Mouse (Mus musculus): Measurements from ENCODE around the gene Gm49336. TPM values are rescaled to one million over a fixed set of nuclear protein-coding genes. Genes with fewer than 3 reads are reported as not detected.

Gm49336 gene
- polyA plus RNA-seq, 1 experiment from 2014 or later, result 67.6 TPM

DNA sequence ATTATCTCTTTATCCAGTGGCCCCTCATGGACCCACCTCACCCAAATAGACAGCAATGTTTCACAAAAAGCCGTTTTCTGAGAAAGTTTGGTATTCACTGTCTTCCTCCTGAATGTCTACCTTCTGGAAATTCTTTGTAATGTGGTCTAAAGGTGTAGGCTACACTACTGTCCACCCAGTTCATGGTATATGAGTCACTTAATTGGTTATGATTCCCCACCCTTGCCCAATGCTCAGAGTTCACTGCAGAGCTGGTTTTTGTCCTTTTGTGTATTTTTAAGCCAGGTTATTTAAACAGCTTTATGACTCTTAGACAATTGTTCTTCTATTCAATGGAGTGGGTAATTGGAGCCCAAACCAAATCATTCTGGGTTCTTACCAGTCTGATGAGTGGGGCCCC, 35.2 kb downstream of the Gm49336 start:
- no peak for ATAC-seq (ENCODE audit: low FRiP score, low read depth)
- 97% methylated on average over 1 of the region's 1 CpGs for WGBS
- Histone ChIP-seq H3K27ac (replicated peaks) (no peak overlapping the region), H3K9ac (replicated peaks) (no peak overlapping the region), H3K4me1 (no peaks in the 10 kb centered on the region), H3K27me3 (no peaks in the 10 kb centered on the region), H3K36me3 (peaks cover 28% of the 10 kb centered on the region), H3K4me3 (no peak overlapping the region), H3K9me3 (no peaks in the 10 kb centered on the region), H3K4me2 (replicated peaks) (no peak overlapping the region)

DNA sequence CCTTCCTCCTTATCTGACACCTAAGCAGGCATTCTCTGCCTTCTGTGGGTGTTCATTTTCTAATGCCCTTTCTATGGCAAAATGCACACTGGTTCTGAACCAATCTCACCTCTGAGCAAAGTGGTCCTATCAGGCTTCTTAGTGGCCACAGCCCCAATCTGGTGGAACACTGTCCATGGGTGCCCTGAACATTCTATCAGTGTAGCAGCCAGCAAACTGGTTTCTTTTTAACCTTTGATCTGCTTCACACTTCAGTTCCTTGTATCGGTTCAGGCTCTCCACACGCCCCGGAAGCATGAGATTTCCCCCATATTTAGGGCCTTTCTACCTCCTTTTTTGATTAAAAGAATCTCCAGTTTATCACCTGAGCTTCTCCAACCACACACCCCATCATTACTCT, 36.3 kb downstream of the Gm49336 start:
- Histone ChIP-seq H3K4me2 (replicated peaks) (no peak overlapping the region), H3K27me3 (no peaks in the 10 kb centered on the region), H3K9me3 (no peaks in the 10 kb centered on the region), H3K36me3 (peaks cover 24% of the 10 kb centered on the region), H3K9ac (replicated peaks) (no peak overlapping the region), H3K27ac (replicated peaks) (no peak overlapping the region), H3K4me1 (no peaks in the 10 kb centered on the region), H3K4me3 (no peak overlapping the region)
- ATAC-seq (ENCODE audit: low FRiP score, low read depth), result no peak
- WGBS, result 98% methylated on average over 3 of the region's 3 CpGs

- no peaks in the 10 kb centered on the region for H3K27me3 ChIP-seq
- H3K36me3 ChIP-seq, result peaks cover 14% of the 10 kb centered on the region
- no peak overlapping the region for H3K27ac ChIP-seq (replicated peaks)
- no peak overlapping the region for H3K9ac ChIP-seq (replicated peaks)
- H3K4me2 ChIP-seq (replicated peaks), result no peak overlapping the region
- no peak for ATAC-seq (ENCODE audit: low FRiP score, low read depth)
- WGBS, result 95% methylated on average over 1 of the region's 1 CpGs
- no peaks in the 10 kb centered on the region for H3K9me3 ChIP-seq
- H3K4me1 ChIP-seq, result no peaks in the 10 kb centered on the region
- H3K4me3 ChIP-seq, result no peak overlapping the region
These were observed 37.3 kb downstream of the Gm49336 start for GRCm38 (mm10) chr14:60214040-60214439.

GRCm38 (mm10) chr14:60209166-60209565, 42.1 kb downstream of the Gm49336 start:
- Histone ChIP-seq H3K9ac (replicated peaks) (no peak overlapping the region), H3K9me3 (no peaks in the 10 kb centered on the region), H3K27ac (replicated peaks) (no peak overlapping the region), H3K4me3 (no peak overlapping the region), H3K4me1 (peaks cover 6% of the 10 kb centered on the region; the same call in 1 of the 2 replicates), H3K36me3 (no peaks in the 10 kb centered on the region), H3K4me2 (replicated peaks) (no peak overlapping the region), H3K27me3 (no peaks in the 10 kb centered on the region)
- ATAC-seq (ENCODE audit: low FRiP score, low read depth), result no peak
- WGBS, result 88% methylated on average over 7 of the region's 7 CpGs

DNA sequence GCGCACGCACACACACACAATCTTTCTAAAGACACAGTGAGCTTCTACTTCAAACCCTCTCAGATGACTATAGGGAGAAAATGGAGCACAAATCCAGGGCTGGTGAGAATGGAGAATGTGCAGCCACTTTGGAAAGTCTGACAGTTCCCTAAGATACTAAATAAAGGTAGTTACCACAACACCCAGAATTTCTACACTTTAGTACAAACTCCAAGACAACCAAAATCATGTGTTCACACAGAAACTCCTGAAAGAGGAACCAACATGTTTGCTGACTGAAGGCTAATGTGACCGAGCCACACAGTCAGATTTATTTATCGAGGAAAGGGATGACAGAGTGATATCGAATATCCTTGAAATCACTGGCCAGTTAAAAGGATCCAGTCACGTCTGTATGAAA, 46.3 kb downstream of the Gm49336 start:
- H3K4me3 ChIP-seq, result no peak overlapping the region
- no peak for ATAC-seq (ENCODE audit: low FRiP score, low read depth)
- no peaks in the 10 kb centered on the region for H3K27me3 ChIP-seq
- no peak overlapping the region for H3K27ac ChIP-seq (replicated peaks)
- H3K36me3 ChIP-seq, result no peaks in the 10 kb centered on the region
- peaks cover 6% of the 10 kb centered on the region; the same call in 1 of the 2 replicates for H3K4me1 ChIP-seq
- no peaks in the 10 kb centered on the region for H3K9me3 ChIP-seq
- H3K9ac ChIP-seq (replicated peaks), result no peak overlapping the region
- H3K4me2 ChIP-seq (replicated peaks), result no peak overlapping the region
- 96% methylated on average over 6 of the region's 6 CpGs for WGBS

DNA sequence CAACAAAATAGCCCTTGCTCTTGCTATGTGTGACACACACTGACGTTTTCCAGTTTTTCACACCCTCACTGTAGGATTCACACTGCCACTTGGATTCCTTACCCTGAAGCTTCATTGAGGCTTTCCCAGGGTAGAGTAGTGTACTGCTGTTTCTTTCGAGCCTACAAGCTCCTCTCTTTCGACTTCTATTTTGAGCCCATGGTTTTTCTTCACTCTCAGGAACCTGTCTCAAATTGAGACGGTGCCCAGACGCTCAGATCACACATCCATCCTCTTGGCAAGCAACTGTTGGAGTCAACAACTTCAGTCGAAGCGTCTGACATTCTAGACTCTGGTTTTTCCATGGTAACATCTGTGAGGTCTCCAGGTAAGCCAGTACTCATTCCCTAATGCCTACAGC, 54.4 kb downstream of the Gm49336 start, which contains the start of gene Atp8a2:
Atp8a2 (minus strand) TSS at position 296 of the 400 bp plus-strand sequence.
- Histone ChIP-seq H3K4me3 (no peak within 1 kb of the TSS), H3K27me3 (no peaks in the 10 kb centered on the region), H3K27ac (replicated peaks) (no peak within 1 kb of the TSS), H3K9ac (replicated peaks) (no peak within 1 kb of the TSS), H3K4me2 (replicated peaks) (no peak within 1 kb of the TSS), H3K4me1 (no peaks in the 10 kb centered on the region), H3K9me3 (no peaks in the 10 kb centered on the region), H3K36me3 (no peaks in the 10 kb centered on the region)
- no peak for ATAC-seq (ENCODE audit: low FRiP score, low read depth)
- WGBS, result 86% methylated on average over 7 of the region's 7 CpGs

DNA sequence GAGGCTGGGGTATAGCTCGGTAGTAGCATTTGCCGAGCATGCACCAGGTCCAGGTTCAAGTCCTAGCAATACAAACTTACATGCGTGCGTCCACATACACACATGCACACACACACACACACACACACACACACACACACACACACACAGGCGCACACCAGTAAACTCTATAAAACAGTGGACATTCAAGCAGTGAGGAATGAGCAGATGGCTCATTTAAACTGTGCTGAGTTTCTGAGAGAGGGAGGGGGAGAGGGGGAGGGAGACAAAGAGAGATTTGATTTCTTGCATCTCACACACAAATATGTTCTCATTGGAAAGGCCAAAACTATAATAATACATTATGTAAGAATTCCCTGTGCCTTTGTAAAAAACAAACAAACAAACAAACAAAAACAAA, 55.3 kb downstream of the Gm49336 start:
- ATAC-seq (ENCODE audit: low FRiP score, low read depth), result no peak
- H3K36me3 ChIP-seq, result no peaks in the 10 kb centered on the region
- H3K9ac ChIP-seq (replicated peaks), result no peak overlapping the region
- H3K9me3 ChIP-seq, result no peaks in the 10 kb centered on the region
- WGBS, result 85% methylated on average over 5 of the region's 5 CpGs
- H3K4me3 ChIP-seq, result no peak overlapping the region
- H3K4me1 ChIP-seq, result no peaks in the 10 kb centered on the region
- H3K4me2 ChIP-seq (replicated peaks), result no peak overlapping the region
- no peak overlapping the region for H3K27ac ChIP-seq (replicated peaks)
- H3K27me3 ChIP-seq, result no peaks in the 10 kb centered on the region

- Histone ChIP-seq H3K4me3 (no peak overlapping the region), H3K4me1 (no peaks in the 10 kb centered on the region), H3K4me2 (replicated peaks) (no peak overlapping the region), H3K27me3 (no peaks in the 10 kb centered on the region), H3K27ac (replicated peaks) (no peak overlapping the region), H3K9ac (replicated peaks) (no peak overlapping the region), H3K36me3 (no peaks in the 10 kb centered on the region), H3K9me3 (no peaks in the 10 kb centered on the region)
- no peak for ATAC-seq (ENCODE audit: low FRiP score, low read depth)
- WGBS, result 97% methylated on average over 1 of the region's 1 CpGs
These were observed 56.7 kb downstream of the Gm49336 start for GRCm38 (mm10) chr14:60194606-60195005.

DNA sequence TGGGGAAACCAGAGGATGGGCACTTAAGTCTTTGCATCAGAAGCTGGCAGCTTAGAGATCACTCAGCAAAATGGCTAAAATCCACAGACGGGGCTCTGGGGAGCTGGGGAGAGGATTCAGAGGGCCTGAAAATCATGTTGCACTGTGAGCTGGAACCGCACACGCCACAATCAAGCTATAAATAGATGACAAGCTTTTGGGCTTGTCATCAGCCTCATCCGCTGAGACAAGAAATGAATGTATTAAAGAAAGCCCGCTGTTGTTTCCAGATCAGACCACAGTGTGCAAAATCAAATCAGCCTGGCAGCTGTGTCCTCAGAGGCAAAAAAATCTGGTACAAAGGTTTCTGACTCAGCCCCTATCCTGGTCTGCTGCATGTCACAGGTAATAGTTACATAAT, 61.5 kb downstream of the Gm49336 start:
- no peak for ATAC-seq (ENCODE audit: low FRiP score, low read depth)
- Histone ChIP-seq H3K27me3 (no peaks in the 10 kb centered on the region), H3K27ac (replicated peaks) (no peak overlapping the region), H3K4me1 (no peaks in the 10 kb centered on the region), H3K9me3 (no peaks in the 10 kb centered on the region), H3K9ac (replicated peaks) (no peak overlapping the region), H3K4me2 (replicated peaks) (no peak overlapping the region), H3K4me3 (no peak overlapping the region), H3K36me3 (no peaks in the 10 kb centered on the region)
- 91% methylated on average over 5 of the region's 5 CpGs for WGBS

DNA sequence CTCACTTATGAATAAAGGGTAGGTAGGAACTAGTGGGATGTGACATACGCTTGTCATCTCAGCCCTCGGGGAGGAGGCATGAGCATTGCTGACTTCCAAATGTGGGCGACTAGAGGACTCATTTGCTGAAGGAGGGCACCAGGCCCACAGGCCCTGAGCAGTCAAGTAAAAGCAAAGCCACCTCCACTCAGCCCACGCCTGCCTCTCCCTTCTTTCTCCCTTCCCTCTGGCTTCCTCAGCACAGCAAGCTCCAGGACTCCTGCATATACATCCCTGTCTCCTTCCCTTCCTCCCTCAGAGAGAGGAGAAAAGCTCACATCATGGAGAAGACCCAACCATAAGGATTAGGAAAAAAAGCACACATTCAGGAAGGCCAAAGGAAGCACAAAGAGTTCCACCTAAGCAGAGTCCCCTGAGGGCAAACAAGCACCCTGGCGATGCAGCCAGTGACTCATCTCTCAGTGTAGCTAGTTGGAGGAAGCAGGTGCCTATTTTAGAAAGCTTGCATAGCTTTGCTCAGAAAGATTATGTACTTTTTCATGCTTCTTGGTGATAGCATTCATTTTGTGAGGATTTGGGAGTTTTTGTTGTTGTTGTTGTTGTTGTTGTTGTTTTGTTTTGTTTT, 63.0 kb downstream of the Gm49336 start:
- Histone ChIP-seq H3K4me3 (no peak overlapping the region), H3K27ac (replicated peaks) (no peak overlapping the region), H3K4me1 (no peaks in the 10 kb centered on the region), H3K9me3 (no peaks in the 10 kb centered on the region), H3K27me3 (no peaks in the 10 kb centered on the region), H3K4me2 (replicated peaks) (no peak overlapping the region), H3K9ac (replicated peaks) (no peak overlapping the region), H3K36me3 (no peaks in the 10 kb centered on the region)
- ATAC-seq (ENCODE audit: low FRiP score, low read depth), result no peak
- 92% methylated on average over 5 of the region's 5 CpGs for WGBS

GRCm38 (mm10) chr14:60181306-60181705, 70.0 kb downstream of the Gm49336 start:
- H3K9ac ChIP-seq (replicated peaks), result no peak overlapping the region
- no peak overlapping the region for H3K4me3 ChIP-seq
- WGBS, result 96% methylated on average over 2 of the region's 2 CpGs
- peaks cover 28% of the 10 kb centered on the region for H3K27me3 ChIP-seq
- H3K4me2 ChIP-seq (replicated peaks), result no peak overlapping the region
- H3K27ac ChIP-seq (replicated peaks), result no peak overlapping the region
- peaks cover 8% of the 10 kb centered on the region; the same call in 1 of the 2 replicates for H3K4me1 ChIP-seq
- no peaks in the 10 kb centered on the region for H3K36me3 ChIP-seq
- no peak for ATAC-seq (ENCODE audit: low FRiP score, low read depth)
- H3K9me3 ChIP-seq, result no peaks in the 10 kb centered on the region

DNA sequence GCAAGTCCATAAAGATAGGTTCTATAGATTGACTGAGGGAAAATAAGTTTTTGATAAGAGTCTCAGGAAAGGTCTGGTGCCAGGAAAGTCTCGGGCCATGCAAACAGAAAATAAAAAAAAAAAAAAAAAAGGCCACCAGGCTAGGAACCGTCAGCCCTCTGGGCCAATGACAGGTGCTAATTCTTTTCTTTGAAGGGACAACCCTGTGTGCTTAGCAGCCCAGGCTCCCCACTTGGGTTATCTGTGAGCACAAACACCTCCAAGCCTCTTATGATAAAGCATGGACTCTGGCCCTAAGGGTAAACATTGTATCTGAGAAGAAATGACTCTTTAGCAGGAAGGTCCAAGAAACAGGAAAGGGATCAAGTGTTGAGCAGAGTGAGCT, 72.7 kb downstream of the Gm49336 start:
- Histone ChIP-seq H3K4me3 (no peak overlapping the region), H3K4me1 (peaks cover 9% of the 10 kb centered on the region), H3K27me3 (peaks cover 49% of the 10 kb centered on the region), H3K27ac (replicated peaks) (no peak overlapping the region), H3K36me3 (no peaks in the 10 kb centered on the region), H3K9ac (replicated peaks) (no peak overlapping the region), H3K9me3 (no peaks in the 10 kb centered on the region), H3K4me2 (replicated peaks) (peak overlapping the region; percentile 99)
- no peak for ATAC-seq (ENCODE audit: low FRiP score, low read depth)
- WGBS, result 60% methylated on average over 2 of the region's 2 CpGs

Data from midbrain, embryonic 12.5 days (tissue).